Mouse (Mus musculus): ENCODE measurements around the gene Uba7. TPM values are rescaled to one million over a fixed set of nuclear protein-coding genes. Genes with fewer than 3 reads are reported as not detected.

Uba7 gene
- 10 to 100 TPM; 13.6 to 13.9 TPM for total RNA-seq (2021)

GRCm38 (mm10) chr9:107975399-107976386 is at the start of gene Uba7:
TSS of gene Uba7 (plus strand) at chr9:107975505.
- DNase-seq: peak; percentile 51

- DNase-seq: no peak
Observed at GRCm38 (mm10) chr9:107926920-107927420, 48.3 kb upstream of the Uba7 start.

- DNase-seq: no peak
Observed at GRCm38 (mm10) chr9:107927749-107928148, 47.6 kb upstream of the Uba7 start.

GRCm38 (mm10) chr9:107928169-107928568 is 47.1 kb upstream of the Uba7 start, which contains the start of gene Actl11:
TSS of gene Actl11 (plus strand) at chr9:107928469.
- no peak for DNase-seq

GRCm38 (mm10) chr9:107932221-107932620 is 43.1 kb upstream of the Uba7 start:
- no peak for DNase-seq

- no peak for DNase-seq
Observed at GRCm38 (mm10) chr9:107934146-107934545, 41.2 kb upstream of the Uba7 start.

GRCm38 (mm10) chr9:107935374-107935773 is 39.9 kb upstream of the Uba7 start, which contains the start of gene Camkv:
TSS of gene Camkv (plus strand) at chr9:107935674.
- DNase-seq: no peak

- no peak for DNase-seq
Observed at GRCm38 (mm10) chr9:107935790-107936214, 39.5 kb upstream of the Uba7 start.

- DNase-seq: no peak
Observed at GRCm38 (mm10) chr9:107936215-107936822, 39.0 kb upstream of the Uba7 start.

- DNase-seq: no peak
Observed at GRCm38 (mm10) chr9:107936831-107937230, 38.5 kb upstream of the Uba7 start.

GRCm38 (mm10) chr9:107947241-107948194 is 27.8 kb upstream of the Uba7 start:
- DNase-seq: no peak

- no peak for DNase-seq
Observed at GRCm38 (mm10) chr9:107949184-107949921, 26.0 kb upstream of the Uba7 start.

GRCm38 (mm10) chr9:107949922-107950235 is 25.4 kb upstream of the Uba7 start, which contains the start of gene Traip:
TSS of gene Traip (plus strand) at chr9:107950136.
- DNase-seq: no peak

- DNase-seq: peak; percentile 95
Observed at GRCm38 (mm10) chr9:107950460-107951355, 24.6 kb upstream of the Uba7 start.

GRCm38 (mm10) chr9:107955613-107956289 is 19.6 kb upstream of the Uba7 start:
- DNase-seq: no peak

GRCm38 (mm10) chr9:107957141-107957540 is 18.2 kb upstream of the Uba7 start:
- no peak for DNase-seq

- no peak for DNase-seq
Observed at GRCm38 (mm10) chr9:107959896-107960295, 15.4 kb upstream of the Uba7 start.

- no peak for DNase-seq
Observed at GRCm38 (mm10) chr9:107960928-107961327, 14.4 kb upstream of the Uba7 start.

- DNase-seq: no peak
Observed at GRCm38 (mm10) chr9:107961351-107961762, 13.9 kb upstream of the Uba7 start.

GRCm38 (mm10) chr9:107961881-107962280 is 13.4 kb upstream of the Uba7 start:
- DNase-seq: peak; percentile 47
